Mouse (Mus musculus): ENCODE results near the gene Ccdc116. TPM values are rescaled to one million over a fixed set of nuclear protein-coding genes. Genes with fewer than 3 reads are reported as not detected.

The Ccdc116 gene
- 11.1 and 11.3 TPM in 2 replicates for polyA plus RNA-seq (2012; rRNA removed)

GRCm38 (mm10) chr16:17146772-17147235 lies at the start of gene Ccdc116:
Gene Ccdc116 (minus strand): TSS chr16:17147229.

GRCm38 (mm10) chr16:17144339-17144738 lies 2.7 kb downstream of the Ccdc116 start, which contains the start of gene Ydjc:
Gene Ydjc (plus strand): TSS chr16:17144621.

GRCm38 (mm10) chr16:17132089-17132905 lies 14.7 kb downstream of the Ccdc116 start, which contains the start of gene Sdf2l1:
Gene Sdf2l1 (minus strand): TSS chr16:17132383.

GRCm38 (mm10) chr16:17124871-17125520 lies 22.0 kb downstream of the Ccdc116 start, which contains the start of gene 2610318N02Rik:
Gene 2610318N02Rik (minus strand): TSS chr16:17125167.

GRCm38 (mm10) chr16:17110771-17111743 lies 36.0 kb downstream of the Ccdc116 start, which contains the start of gene Ppil2:
Gene Ppil2 (minus strand): TSS chr16:17111257.

Other genes starting within 250 kb of the Ccdc116 start
- 191 and 195 TPM in 2 replicates for gene Mapk1, start 163.8 kb downstream of the Ccdc116 start, polyA plus RNA-seq (2012; rRNA removed)
- gene Ypel1, start 77.5 kb downstream of the Ccdc116 start, polyA plus RNA-seq (2012; rRNA removed) = 87.0 and 94.2 TPM in 2 replicates
- 133 and 137 TPM in 2 replicates for gene Ppil2, start 36.0 kb downstream of the Ccdc116 start, polyA plus RNA-seq (2012; rRNA removed)
- 15.3 and 18.6 TPM in 2 replicates for gene 2610318N02Rik, start 22.1 kb downstream of the Ccdc116 start, polyA plus RNA-seq (2012; rRNA removed)
- gene Sdf2l1, start 14.8 kb downstream of the Ccdc116 start, polyA plus RNA-seq (2012; rRNA removed) = 18.4 and 18.8 TPM in 2 replicates
- gene Ydjc, start 2.6 kb downstream of the Ccdc116 start, polyA plus RNA-seq (2012; rRNA removed) = 79.1 and 81.8 TPM in 2 replicates
- gene Ube2l3, start 55.4 kb upstream of the Ccdc116 start, polyA plus RNA-seq (2012; rRNA removed) = 113 and 116 TPM in 2 replicates
- gene Rimbp3, start 61.4 kb upstream of the Ccdc116 start, polyA plus RNA-seq (2012; rRNA removed) = 1.6 TPM in 2 replicates
- 9.2 and 10.8 TPM in 2 replicates for gene Hic2, start 86.3 kb upstream of the Ccdc116 start, polyA plus RNA-seq (2012; rRNA removed)
- gene Tmem191c, start 128.8 kb upstream of the Ccdc116 start, polyA plus RNA-seq (2012; rRNA removed) = 128 and 133 TPM in 2 replicates
- gene Serpind1, start 184.1 kb upstream of the Ccdc116 start, polyA plus RNA-seq (2012; rRNA removed) = 2.3 and 3.2 TPM in 2 replicates